Mouse (Mus musculus): ENCODE data around the gene Wars.

Wars gene

GRCm38 (mm10) chr12:108893715-108894431 is at the start of gene Wars:
TSS of gene Wars (minus strand) at chr12:108894174.
- in situ Hi-C loops (cut with MboI, MseI): no loop called here

DNA sequence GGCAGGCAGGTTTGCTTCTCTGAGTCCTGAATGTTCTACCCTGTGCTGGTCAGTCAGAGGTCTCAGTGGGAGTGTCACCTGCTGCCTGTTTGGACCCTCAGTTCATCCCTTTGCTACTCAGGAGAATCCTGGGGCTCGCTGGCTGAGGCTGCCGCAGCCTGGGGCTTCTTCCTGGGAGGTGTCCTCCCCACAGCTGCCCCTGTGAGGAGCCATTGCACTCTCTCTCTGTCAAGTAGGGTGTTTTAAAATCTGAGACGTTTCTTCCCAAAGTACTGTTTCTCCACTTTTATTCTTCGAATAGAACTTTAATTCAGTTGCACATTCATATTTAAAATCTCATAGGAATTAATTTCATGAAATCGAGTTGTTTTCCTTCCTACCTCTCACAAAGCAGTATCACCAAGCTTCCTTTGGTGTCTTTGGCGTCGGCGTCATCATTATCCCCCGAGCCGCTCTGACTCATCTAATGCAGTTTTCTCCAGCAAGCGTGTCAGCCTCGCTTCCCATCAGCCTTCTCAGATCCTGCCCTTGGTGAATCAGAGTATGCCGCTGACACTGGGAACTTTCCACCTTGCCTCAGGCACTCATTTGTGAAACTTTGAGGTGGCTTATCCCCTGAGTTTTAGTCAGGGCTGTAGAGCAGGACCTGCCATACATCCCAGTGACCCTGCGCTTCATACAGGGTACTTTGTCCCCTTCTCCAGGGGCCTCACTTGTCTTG is 48.4 kb upstream of the Wars start:
- in situ Hi-C loops (cut with MboI, MseI): no loop called here

GRCm38 (mm10) chr12:108941282-108941681 is 47.3 kb upstream of the Wars start:
- in situ Hi-C loops (cut with MboI, MseI): no loop called here

- in situ Hi-C loops (cut with MboI, MseI): no loop called here
Measured at GRCm38 (mm10) chr12:108940255-108940654, 46.3 kb upstream of the Wars start.

- in situ Hi-C loops (cut with MboI, MseI): no loop called here
Measured at GRCm38 (mm10) chr12:108939317-108939716, 45.3 kb upstream of the Wars start.

DNA sequence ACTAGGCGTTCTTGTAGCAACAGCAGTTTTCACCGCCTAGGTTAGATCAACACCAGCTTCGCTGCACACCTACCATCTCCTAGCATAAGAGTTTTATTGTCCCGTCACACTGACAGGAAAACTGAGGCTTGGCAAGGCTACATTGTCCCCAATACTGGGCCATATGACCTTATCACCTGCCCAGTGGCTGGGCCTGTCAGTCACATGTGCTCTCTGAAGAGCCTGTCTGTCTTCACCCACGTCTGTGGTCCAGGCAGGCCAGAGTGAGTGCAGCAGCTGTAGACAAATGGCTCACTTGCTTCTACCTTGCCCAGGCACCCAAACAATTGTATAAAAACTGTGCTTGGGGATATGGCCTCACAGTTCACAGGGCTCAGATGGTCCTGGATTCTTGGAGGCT is 44.9 kb upstream of the Wars start:
- in situ Hi-C loops (cut with MboI, MseI): no loop called here

DNA sequence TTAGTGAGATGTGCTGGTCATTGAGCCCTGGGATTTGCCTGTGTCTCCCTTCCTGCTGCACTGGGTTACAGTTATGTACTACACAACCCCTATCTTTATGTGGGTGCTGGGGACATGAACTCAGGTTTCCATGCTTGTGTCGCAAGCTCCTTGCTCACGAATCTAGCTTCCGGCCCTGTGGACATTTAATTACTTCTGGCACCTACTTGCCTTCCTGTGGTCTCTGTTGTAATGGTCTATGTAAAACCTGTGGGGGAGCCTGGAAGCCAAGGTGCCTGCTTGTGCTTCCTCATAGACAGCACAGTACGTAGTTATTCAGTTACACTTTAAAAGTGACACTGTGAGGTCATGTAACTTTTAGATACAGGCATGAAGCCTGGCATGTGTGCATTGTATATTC is 43.5 kb upstream of the Wars start:
- in situ Hi-C loops (cut with MboI, MseI): no loop called here

GRCm38 (mm10) chr12:108936834-108937233 is 42.9 kb upstream of the Wars start:
- in situ Hi-C loops (cut with MboI, MseI): no loop called here

DNA sequence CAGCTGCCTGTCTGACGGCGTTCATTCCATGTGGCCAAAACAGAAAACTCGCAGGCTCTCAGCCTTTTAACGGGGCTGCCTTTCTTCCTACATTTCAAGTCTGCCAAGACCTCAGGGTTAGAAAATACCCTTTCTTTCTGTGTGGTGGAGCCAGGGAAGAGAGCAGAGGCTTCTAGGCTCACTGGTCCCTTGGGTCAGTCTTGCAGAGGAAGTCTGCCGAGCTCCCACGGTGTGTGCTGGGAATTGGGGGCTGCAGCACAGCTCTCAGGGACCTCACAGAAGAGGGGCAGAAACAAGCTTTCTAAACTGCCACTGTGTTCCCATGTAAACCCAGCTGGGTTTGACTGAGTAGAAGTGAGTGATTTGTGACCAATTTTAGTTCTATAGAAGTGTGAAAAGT is 40.3 kb upstream of the Wars start:
- in situ Hi-C loops (cut with MboI, MseI): no loop called here

DNA sequence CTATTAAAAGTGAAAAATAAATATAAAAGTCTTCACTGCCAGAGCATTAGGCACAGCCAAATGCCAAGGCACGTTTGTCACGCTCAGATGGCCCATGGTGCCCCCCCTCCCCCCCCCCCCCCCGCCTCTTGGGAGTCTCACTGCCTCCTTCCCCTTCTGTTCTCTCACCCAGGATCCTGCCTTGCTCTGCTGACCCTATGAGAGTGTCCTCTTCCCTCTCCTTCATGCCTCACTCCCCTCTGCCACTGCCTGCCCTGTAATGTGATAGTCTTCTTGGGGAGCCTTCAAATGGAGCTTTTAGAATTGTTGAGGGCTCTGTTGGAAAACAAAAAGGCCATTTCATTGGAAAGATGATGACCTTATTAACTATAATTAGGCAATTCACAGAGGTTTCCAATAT is 38.1 kb upstream of the Wars start:
- in situ Hi-C loops (cut with MboI, MseI): no loop called here

- in situ Hi-C loops (cut with MboI, MseI): no loop called here
Measured at GRCm38 (mm10) chr12:108931341-108932053, 37.5 kb upstream of the Wars start.

DNA sequence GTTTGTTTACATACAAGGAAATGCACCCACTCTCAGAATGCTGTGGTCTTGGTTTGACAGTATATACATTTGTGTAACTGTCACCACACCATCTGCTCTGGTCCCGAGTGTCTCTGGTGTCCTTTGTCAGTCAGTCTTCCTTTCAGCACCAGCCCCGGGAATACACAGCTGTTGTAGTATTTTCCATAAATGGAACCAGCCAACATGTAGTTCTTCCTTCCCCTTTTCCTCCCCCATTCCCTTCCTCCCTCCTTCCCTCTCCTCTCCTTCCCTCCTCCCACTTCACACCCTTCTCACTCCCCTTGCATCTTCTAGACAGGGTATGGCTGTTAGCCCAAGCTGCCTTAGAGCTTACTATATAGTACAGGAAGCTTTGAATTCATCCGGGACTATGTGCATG is 35.5 kb upstream of the Wars start:
- in situ Hi-C loops (cut with MboI, MseI): no loop called here

DNA sequence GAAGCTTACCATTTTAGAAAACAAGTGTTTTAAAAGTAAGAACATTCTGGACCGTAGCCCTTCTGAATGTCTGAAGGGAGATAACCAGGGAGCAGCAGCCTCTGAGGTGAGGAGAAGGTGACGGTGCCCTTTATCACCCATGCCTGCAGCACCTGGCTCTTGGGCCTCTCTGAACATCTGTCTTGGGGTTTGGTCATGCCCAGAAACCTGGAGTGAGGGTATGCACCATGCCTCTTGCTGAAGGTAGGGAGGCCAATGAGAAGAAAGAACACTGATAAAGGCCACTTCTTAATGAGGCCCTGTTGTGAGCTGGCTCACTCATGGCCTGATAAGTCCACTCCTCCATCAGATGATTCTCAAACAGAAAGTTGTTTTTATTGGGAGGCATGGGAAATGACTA is 34.3 kb upstream of the Wars start:
- in situ Hi-C loops (cut with MboI, MseI): no loop called here

- in situ Hi-C loops (cut with MboI, MseI): no loop called here
Measured at GRCm38 (mm10) chr12:108926606-108927111, 32.7 kb upstream of the Wars start.

GRCm38 (mm10) chr12:108918753-108919152 is 24.8 kb upstream of the Wars start:
- in situ Hi-C loops (cut with MboI, MseI): no loop called here

- in situ Hi-C loops (cut with MboI, MseI): no loop called here
Measured at GRCm38 (mm10) chr12:108917509-108917908, 23.5 kb upstream of the Wars start.

DNA sequence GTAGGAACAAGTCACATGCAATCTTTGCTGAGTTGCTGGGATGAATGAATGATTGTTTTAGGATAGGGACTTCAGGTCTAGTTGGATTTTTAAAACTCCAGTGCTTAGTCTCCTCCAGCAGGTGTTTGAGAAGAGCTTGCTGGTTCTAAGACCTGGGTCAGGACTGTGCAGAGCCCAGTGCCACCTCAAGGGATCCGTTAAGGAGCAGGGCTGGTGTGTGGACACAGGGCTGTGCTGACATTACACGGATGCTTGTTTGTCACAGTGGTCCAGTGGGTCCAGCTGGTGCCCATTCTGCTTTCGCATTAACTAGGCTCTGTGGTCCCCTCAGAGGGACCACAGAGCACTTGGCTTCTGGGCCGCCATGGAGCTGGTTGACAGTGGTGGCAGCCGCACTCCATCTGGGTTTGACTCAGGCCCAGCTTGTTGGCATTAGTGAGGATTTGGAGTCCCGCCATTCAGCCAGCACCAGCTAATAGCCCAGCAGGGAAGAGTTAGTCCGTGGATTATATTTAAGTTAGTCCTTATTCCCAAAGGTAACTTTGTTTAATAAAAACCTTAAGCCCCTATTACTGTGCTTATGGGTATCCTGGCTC is 22.6 kb upstream of the Wars start:
- in situ Hi-C loops (cut with MboI, MseI): no loop called here

DNA sequence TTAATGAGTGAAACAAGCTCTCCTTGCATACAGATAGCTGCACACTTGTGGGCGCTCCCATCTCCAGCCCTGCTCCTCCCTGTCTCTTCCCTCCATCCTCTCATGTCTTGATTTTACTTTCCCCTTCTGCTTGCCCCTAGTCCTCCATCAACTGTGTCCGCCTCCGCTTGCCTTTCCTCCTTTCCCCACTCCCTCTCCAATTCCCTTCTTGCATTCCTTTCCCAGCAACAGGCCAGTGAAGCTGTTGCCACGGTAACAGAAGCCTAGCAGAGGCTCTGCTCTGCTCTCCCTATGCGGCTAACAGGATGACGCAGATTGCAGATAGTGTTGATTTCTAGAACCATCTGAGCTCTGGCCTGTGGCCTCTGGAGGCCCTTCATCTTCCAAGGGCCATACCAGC is 21.9 kb upstream of the Wars start:
- in situ Hi-C loops (cut with MboI, MseI): no loop called here

DNA sequence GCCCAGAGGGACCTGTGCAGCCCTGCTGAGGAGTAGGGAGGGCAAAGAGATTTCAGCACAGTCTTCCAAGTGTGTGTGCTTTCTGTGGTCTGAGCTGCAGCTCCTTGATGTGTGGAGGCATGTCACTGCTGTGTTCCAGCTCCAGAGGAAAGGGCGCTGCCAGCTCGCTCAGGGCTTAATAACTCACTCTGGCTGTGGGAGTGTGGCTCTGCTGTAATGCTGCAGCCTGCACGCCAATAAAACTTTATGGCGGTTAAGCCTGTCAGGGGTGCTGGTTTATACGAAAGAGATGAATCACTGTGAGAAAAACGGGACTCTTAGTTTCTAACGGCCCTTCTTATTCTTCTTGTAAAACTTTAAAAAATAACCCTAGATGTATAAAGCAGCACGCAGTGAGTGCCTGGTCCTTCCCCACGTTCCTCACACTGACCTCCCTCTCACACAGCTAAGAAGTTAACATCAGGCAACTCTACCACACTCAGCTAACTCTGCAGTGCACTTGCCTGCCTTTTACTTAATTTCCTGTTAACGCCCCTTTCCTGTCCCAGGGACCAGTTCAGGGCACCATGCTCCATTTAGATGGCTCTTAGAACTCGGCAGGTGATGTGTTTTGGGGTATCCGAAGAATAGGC is 20.9 kb upstream of the Wars start:
- in situ Hi-C loops (cut with MboI, MseI): no loop called here

GRCm38 (mm10) chr12:108914198-108914597 is 20.2 kb upstream of the Wars start:
- in situ Hi-C loops (cut with MboI, MseI): no loop called here

DNA sequence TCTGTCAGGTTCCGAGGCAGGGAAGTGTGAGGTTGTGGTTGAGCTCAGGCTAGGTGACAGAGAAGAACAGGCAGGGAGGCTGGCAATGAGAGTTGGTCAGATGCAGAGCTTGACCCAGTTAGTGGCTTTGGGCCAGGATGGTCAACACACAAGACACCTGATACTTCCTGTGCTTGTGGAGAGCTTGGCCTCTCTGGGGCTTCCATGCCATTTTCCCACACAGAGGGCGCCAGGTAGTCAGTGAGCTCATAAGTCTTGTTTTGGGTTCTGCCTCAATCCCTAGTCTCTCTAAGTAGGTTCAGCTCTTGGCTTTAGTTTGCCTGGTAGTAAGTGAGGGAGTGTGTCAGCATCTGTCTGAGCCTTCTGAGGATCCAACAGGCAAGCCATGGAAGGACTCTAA is 18.5 kb upstream of the Wars start:
- in situ Hi-C loops (cut with MboI, MseI): no loop called here

All from regulatory T cell (primary cell).